Mouse (Mus musculus): Measurements from ENCODE around the gene Vwde. TPM values are rescaled to one million over a fixed set of nuclear protein-coding genes. Genes with fewer than 3 reads are reported as not detected.

Vwde gene
- polyA plus RNA-seq, 1 experiment from 2014 or later = 0.11 TPM

DNA sequence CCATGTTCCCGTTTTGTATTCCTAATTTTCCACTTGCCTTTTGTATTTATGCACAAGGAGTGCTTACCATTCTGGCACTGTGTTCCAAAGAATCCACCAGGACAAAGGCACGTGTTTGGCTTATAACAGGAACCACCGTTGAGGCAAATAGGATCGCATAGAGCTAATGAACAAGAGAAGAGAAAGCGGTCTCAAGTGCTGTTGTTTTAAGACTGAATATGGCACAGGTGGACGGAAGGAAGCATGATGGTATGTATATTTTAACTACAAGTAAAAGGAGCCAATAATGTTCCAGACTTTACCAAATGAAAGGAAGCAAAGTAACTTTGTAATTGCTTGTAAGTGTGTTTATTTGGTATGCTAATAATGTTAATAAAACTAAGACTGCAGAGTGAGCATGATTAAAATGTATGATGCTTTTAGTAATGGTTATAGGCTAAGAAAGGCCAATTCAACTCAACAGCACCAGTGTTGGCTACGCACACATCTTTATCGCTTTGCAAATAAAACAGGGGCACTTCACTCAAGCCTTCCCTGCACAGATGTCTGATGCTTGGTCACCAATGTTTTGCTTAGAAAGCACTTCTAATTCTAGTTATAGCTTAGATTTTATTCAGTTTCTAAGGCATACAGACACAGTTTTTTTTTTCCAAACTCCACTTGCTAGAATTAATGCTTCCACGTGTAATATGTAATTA is 58.4 kb downstream of the Vwde start:
- H3K27me3 ChIP-seq (ENCODE audit: control insufficient read depth, insufficient read depth, low read length) = no peaks in the 10 kb centered on the region
- no peak for ATAC-seq (ENCODE audit: low read depth)

DNA sequence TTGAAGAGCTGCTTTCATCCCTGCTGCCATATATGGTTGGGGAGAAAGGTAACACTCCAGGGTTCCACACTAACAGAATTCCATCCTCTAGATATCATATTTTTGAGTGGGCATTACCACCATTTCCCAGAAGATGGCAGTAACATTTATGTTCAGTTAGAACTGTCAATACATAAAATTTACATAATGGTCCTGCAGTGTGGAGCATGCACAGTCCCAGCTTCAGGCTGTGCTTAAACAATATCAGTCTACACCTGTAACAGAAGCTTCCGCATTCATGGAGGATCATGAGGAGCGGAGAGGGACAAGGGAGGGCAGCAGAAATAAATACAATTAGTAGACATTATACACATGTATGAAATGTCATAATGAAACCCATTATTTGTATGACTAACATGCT is 65.3 kb downstream of the Vwde start:
- Histone ChIP-seq H3K36me3 (ENCODE audit: control insufficient read depth, insufficient read depth, low read length) (no peaks in the 10 kb centered on the region), H3K9me3 (ENCODE audit: control insufficient read depth, low read length) (no peaks in the 10 kb centered on the region), H3K9ac (replicated peaks; ENCODE audit: low read depth, low read length) (no peak overlapping the region), H3K4me2 (ENCODE audit: low read depth, low read length) (no peak overlapping the region), H3K4me1 (ENCODE audit: control insufficient read depth, insufficient read depth, low read length) (no peaks in the 10 kb centered on the region), H3K27me3 (ENCODE audit: control insufficient read depth, insufficient read depth, low read length) (no peaks in the 10 kb centered on the region), H3K4me3 (ENCODE audit: low read depth, low read length) (no peak overlapping the region), H3K27ac (ENCODE audit: low read depth, low read length) (no peak overlapping the region)
- WGBS = 91% methylated on average over 2 of the region's 2 CpGs
- peak; percentile 63; the same call in 1 of the 2 replicates for ATAC-seq (ENCODE audit: low read depth)

More for the DNA sequence above, 58.4 kb downstream of the Vwde start:
- Histone ChIP-seq H3K4me2 (ENCODE audit: low read depth, low read length) (no peak overlapping the region), H3K9ac (replicated peaks; ENCODE audit: low read depth, low read length) (no peak overlapping the region), H3K9me3 (ENCODE audit: control insufficient read depth, low read length) (no peaks in the 10 kb centered on the region), H3K36me3 (ENCODE audit: control insufficient read depth, insufficient read depth, low read length) (no peaks in the 10 kb centered on the region), H3K4me3 (ENCODE audit: low read depth, low read length) (no peak overlapping the region), H3K4me1 (ENCODE audit: control insufficient read depth, insufficient read depth, low read length) (no peaks in the 10 kb centered on the region), H3K27ac (ENCODE audit: low read depth, low read length) (no peak overlapping the region)
- 78% methylated on average over 9 of the region's 9 CpGs for WGBS

DNA sequence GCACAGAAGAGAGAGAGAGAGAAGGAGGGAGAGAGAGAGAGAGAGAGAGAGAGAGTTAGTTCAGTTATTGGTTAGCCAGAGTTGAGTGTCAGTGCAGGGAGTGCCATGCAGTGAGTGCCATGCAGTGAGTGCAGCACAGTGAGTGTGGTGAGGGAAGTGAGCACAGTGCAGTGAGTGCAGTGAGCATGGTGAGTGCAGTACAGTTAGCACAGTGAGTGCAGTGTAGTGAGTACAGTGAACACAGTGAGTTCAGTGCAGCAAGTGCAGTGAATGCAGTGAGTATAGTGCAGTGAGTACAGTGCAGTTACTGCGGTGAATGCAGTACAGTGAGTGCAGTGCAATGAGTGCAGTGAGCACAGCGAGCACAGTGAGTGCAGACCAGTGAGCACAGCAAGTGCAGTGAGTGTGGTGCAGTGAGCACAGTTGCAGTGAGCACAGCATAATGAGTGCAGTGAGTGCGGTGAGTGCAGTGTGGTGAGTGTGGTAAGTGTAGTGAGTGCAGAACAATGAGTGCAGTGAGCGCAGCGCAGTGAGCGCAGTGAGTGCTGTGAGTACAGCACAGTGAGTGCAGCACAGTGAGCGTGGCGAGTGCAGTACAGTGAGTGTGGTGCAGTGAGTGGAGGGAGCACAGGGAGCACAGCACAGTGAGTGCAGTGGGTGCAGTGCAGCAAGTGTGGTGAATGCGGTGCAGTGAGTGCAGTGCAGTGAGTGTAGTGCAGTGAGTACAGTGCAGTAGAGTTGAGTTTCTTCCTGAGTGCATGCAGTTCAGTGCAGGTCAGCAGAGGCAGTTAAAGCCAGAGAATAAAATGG is 70.7 kb downstream of the Vwde start:
- no peaks in the 10 kb centered on the region for H3K4me1 ChIP-seq (ENCODE audit: control insufficient read depth, insufficient read depth, low read length)
- no peaks in the 10 kb centered on the region for H3K36me3 ChIP-seq (ENCODE audit: control insufficient read depth, insufficient read depth, low read length)
- H3K4me3 ChIP-seq (ENCODE audit: low read depth, low read length) = no peak overlapping the region
- no peak overlapping the region for H3K4me2 ChIP-seq (ENCODE audit: low read depth, low read length)
- H3K27ac ChIP-seq (ENCODE audit: low read depth, low read length) = no peak overlapping the region
- H3K9me3 ChIP-seq (ENCODE audit: control insufficient read depth, low read length) = no peaks in the 10 kb centered on the region
- WGBS = 97% methylated on average over 9 of the region's 9 CpGs
- no peak overlapping the region for H3K9ac ChIP-seq (replicated peaks; ENCODE audit: low read depth, low read length)
- no peaks in the 10 kb centered on the region for H3K27me3 ChIP-seq (ENCODE audit: control insufficient read depth, insufficient read depth, low read length)
- ATAC-seq (ENCODE audit: low read depth) = peak; percentile 42; the same call in 1 of the 2 replicates

DNA sequence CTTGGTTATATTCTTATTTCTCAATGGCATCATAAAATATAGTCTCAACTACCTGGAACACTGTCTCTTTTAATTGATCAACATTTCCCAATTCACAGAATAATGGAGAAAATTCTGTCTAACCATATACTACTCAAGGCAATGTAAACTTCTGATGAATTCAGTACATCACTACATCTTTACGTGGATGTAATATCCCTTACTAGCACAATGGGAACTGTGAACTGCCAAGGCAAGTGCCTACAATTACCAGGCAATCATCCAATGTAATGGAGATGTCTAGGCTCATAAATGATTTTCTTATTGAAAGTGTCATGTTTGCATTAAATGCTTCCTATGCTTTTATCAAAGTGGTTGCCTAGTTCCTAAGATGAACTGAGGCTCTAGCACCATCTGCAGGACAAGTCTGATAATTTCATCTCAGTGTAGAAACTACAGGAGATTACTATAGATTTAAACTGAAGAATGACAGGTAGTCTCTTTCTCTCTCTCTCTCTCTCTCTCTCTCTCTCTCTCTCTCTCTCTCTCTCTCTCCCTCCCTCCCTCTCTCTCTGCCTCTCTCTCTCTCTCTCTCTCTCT is 72.6 kb downstream of the Vwde start:
- H3K36me3 ChIP-seq (ENCODE audit: control insufficient read depth, insufficient read depth, low read length) = no peaks in the 10 kb centered on the region
- H3K27me3 ChIP-seq (ENCODE audit: control insufficient read depth, insufficient read depth, low read length) = no peaks in the 10 kb centered on the region
- no peak overlapping the region for H3K4me3 ChIP-seq (ENCODE audit: low read depth, low read length)
- no peak overlapping the region for H3K4me2 ChIP-seq (ENCODE audit: low read depth, low read length)
- no peak overlapping the region for H3K9ac ChIP-seq (replicated peaks; ENCODE audit: low read depth, low read length)
- ATAC-seq (ENCODE audit: low read depth) = peak; percentile 66; the same call in 1 of the 2 replicates
- no peak overlapping the region for H3K27ac ChIP-seq (ENCODE audit: low read depth, low read length)
- 58% methylated on average over 1 of the region's 1 CpGs for WGBS
- no peaks in the 10 kb centered on the region for H3K9me3 ChIP-seq (ENCODE audit: control insufficient read depth, low read length)
- H3K4me1 ChIP-seq (ENCODE audit: control insufficient read depth, insufficient read depth, low read length) = no peaks in the 10 kb centered on the region

DNA sequence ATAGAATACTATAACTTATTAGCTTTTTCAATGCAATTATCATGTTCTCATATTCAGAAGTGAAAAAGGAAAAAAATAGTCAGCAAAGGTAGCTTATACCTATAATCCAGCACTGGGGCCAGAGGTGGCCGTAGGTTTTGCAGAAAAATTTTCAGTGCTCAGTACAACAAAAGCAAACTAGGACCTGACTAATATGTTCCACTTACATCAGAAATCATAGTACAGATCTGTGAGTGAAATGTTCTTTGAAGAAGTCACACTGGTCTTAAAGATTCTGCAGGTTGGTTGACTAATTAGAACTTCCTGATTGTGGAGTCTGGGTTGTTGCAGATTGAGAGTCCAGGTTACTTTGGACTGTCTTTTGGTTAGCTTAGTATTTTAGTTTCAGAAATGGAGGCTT is 87.5 kb downstream of the Vwde start:
- H3K9ac ChIP-seq (replicated peaks; ENCODE audit: low read depth, low read length) = no peak overlapping the region
- 97% methylated on average over 1 of the region's 1 CpGs for WGBS
- H3K27me3 ChIP-seq (ENCODE audit: control insufficient read depth, insufficient read depth, low read length) = no peaks in the 10 kb centered on the region
- H3K4me1 ChIP-seq (ENCODE audit: control insufficient read depth, insufficient read depth, low read length) = no peaks in the 10 kb centered on the region
- no peaks in the 10 kb centered on the region for H3K36me3 ChIP-seq (ENCODE audit: control insufficient read depth, insufficient read depth, low read length)
- ATAC-seq (ENCODE audit: low read depth) = no peak
- H3K27ac ChIP-seq (ENCODE audit: low read depth, low read length) = no peak overlapping the region
- H3K4me2 ChIP-seq (ENCODE audit: low read depth, low read length) = no peak overlapping the region
- H3K4me3 ChIP-seq (ENCODE audit: low read depth, low read length) = no peak overlapping the region
- H3K9me3 ChIP-seq (ENCODE audit: control insufficient read depth, low read length) = no peaks in the 10 kb centered on the region

DNA sequence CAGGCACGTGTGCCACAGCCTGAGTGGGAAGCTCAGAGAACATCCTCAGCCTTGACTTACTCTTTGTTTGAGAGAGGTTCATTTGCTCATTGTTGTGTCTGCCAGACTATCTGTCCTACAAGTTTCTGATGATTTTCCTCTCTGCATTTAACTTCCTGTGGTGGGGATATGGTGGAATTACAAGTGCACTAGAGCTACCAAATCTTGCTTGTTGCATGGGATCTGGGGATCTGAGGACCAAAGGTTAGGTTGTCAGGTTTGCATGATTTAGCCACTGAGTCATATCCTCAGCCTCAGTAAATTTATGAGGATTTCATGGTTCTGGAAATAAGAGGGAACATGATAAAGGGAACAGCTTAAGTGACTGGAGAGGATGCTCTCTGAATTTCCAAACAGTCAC is 116.1 kb downstream of the Vwde start:
- Histone ChIP-seq H3K27me3 (ENCODE audit: control insufficient read depth, insufficient read depth, low read length) (no peaks in the 10 kb centered on the region), H3K4me3 (ENCODE audit: low read depth, low read length) (no peak overlapping the region), H3K36me3 (ENCODE audit: control insufficient read depth, insufficient read depth, low read length) (no peaks in the 10 kb centered on the region), H3K9me3 (ENCODE audit: control insufficient read depth, low read length) (no peaks in the 10 kb centered on the region), H3K4me2 (ENCODE audit: low read depth, low read length) (no peak overlapping the region), H3K9ac (replicated peaks; ENCODE audit: low read depth, low read length) (no peak overlapping the region), H3K27ac (ENCODE audit: low read depth, low read length) (no peak overlapping the region), H3K4me1 (ENCODE audit: control insufficient read depth, insufficient read depth, low read length) (no peaks in the 10 kb centered on the region)
- WGBS = 73% methylated on average over 1 of the region's 1 CpGs
- ATAC-seq (ENCODE audit: low read depth) = no peak

Other genes with a start within 250 kb of the Vwde start
- gene Tmem106b, start 155.2 kb downstream of the Vwde start, polyA plus RNA-seq (2014; fragmentation: Nextera tagmentation; extraction: Ambion mirVana) = 49.4 and 53.3 TPM in 2 replicates